Mouse (Mus musculus): ENCODE measurements around the gene Hormad2. TPM values are rescaled to one million over a fixed set of nuclear protein-coding genes. Genes with fewer than 3 reads are reported as not detected.

Hormad2 gene
- 0.50 and 0.53 TPM in 2 replicates for polyA plus RNA-seq (2012)

GRCm38 (mm10) chr11:4440978-4441377 is at the start of gene Hormad2:
TSS of gene Hormad2 (minus strand) at chr11:4441105.

Other genes with a start within 250 kb of the Hormad2 start
- 1.3 and 2.1 TPM in 2 replicates for gene Castor1, start 222.9 kb downstream of the Hormad2 start, polyA plus RNA-seq (2012)
- gene Osm, start 204.7 kb downstream of the Hormad2 start, polyA plus RNA-seq (2012) = 14.1 and 44.3 TPM in 2 replicates
- 7.1 and 9.4 TPM in 2 replicates for gene Lif, start 183.5 kb downstream of the Hormad2 start, polyA plus RNA-seq (2012)
- 21.3 and 26.6 TPM in 2 replicates for gene Mtmr3, start 153.8 kb upstream of the Hormad2 start, polyA plus RNA-seq (2012)
- not detected in 2 replicates for gene Gm11032, start 179.0 kb upstream of the Hormad2 start, polyA plus RNA-seq (2012)
- gene Ascc2, start 196.6 kb upstream of the Hormad2 start, polyA plus RNA-seq (2012) = 46.6 and 57.9 TPM in 2 replicates

All from megakaryocyte-erythroid progenitor cell, adult 5 weeks (primary cell).